Mouse (Mus musculus) MEL (cell line): ENCODE data around the gene Gfral.

ENCODE experiments used
- CTCF ChIP-seq, 3 experiments: IDR thresholded peaks in 2 of 3; conservative IDR thresholded peaks in 1 of 3; 2 replicates each; pipeline ENCODE4 v1.5.1; 2011 to 2012; ENCODE audit warnings: low read length in 3 of 3, low read depth in 2 of 3, mild to moderate bottlenecking in 2 of 3, improper control_type of control experiment in 1 of 3, inconsistent platforms in 1 of 3, mixed read lengths in 1 of 3, moderate library complexity in 1 of 3; ENCODE audit not compliant: control insufficient read depth in 1 of 3, insufficient read depth in 1 of 3, poor library complexity in 1 of 3, severe bottlenecking in 1 of 3
- MXI1 ChIP-seq: IDR thresholded peaks from 2 replicates; pipeline ENCODE4 v1.6.1; 2011; ENCODE audit warnings: mild to moderate bottlenecking, low read depth, low read length, improper control_type of control experiment
- POLR2A ChIP-seq, 2 experiments: IDR thresholded peaks; 2 replicates each; pipeline ENCODE4 v1.6.1; 2011 to 2012; ENCODE audit warnings: low read length in 2 of 2, mild to moderate bottlenecking in 2 of 2, control low read depth in 1 of 2, improper control_type of control experiment in 1 of 2, low read depth in 1 of 2, moderate library complexity in 1 of 2; ENCODE audit not compliant: control insufficient read depth in 1 of 2, insufficient read depth in 1 of 2, poor library complexity in 1 of 2
- POLR2AphosphoS5 ChIP-seq: IDR thresholded peaks from 2 replicates; pipeline ENCODE4 v1.6.1; 2012; ENCODE audit warnings: low read depth, borderline replicate concordance, mild to moderate bottlenecking, inconsistent platforms, low read length, moderate library complexity, mixed read lengths
- TAL1 ChIP-seq: IDR thresholded peaks from 2 replicates; pipeline ENCODE4 v1.6.1; 2012; ENCODE audit warnings: mild to moderate bottlenecking, inconsistent platforms, low read length, moderate library complexity, mixed read lengths
- ZMIZ1 ChIP-seq: IDR thresholded peaks from 2 replicates; pipeline ENCODE4 v1.6.1; 2012; ENCODE audit warnings: low read depth, mild to moderate bottlenecking, inconsistent platforms, low read length, improper control_type of control experiment, moderate library complexity

GRCm38 (mm10) chr9:76234899-76235298 is 21.4 kb upstream of the Gfral start:
- TF ChIP-seq POLR2AphosphoS5 (no peak), MXI1 (no peak), CTCF (IDR thresholded peaks at IDR 0.05 in 2 of 3, conservative IDR thresholded peaks at IDR 0.05 in 1 of 3; ENCODE audit: control insufficient read depth in 1 of 3, insufficient read depth in 1 of 3, low read depth in 2 of 3, low read length in 3 of 3, poor library complexity in 1 of 3, severe bottlenecking in 1 of 3) (no peak), TAL1 (no peak), POLR2A (IDR thresholded peaks at IDR 0.05; ENCODE audit: control insufficient read depth in 1 of 2, insufficient read depth in 1 of 2, low read depth in 1 of 2, low read length in 2 of 2, poor library complexity in 1 of 2) (no peak), ZMIZ1 (no peak)
